Mouse (Mus musculus): ENCODE data around the gene Slc7a8. TPM values are rescaled to one million over a fixed set of nuclear protein-coding genes. Genes with fewer than 3 reads are reported as not detected.
"Not testable (repeated sequence)": the region's sequence is repeated elsewhere in the genome, so short reads cannot be mapped to it uniquely, and the experiment has no call there.

The Slc7a8 gene
- polyA plus RNA-seq, 1 experiment from 2014 or later, result 30.9 TPM

GRCm38 (mm10) chr14:54776768-54777167 is 5.0 kb downstream of the Slc7a8 start:
- Histone ChIP-seq H3K36me3 (no peaks in the 10 kb centered on the region), H3K9ac (no peak overlapping the region), H3K4me2 (replicated peaks) (no peak overlapping the region), H3K4me3 (replicated peaks) (no peak overlapping the region), H3K27me3 (replicated peaks) (no peaks in the 10 kb centered on the region), H3K27ac (no peak overlapping the region), H3K4me1 (replicated peaks) (0 out of 2 replicates have a peak, but pooled peaks cover 8% of the 10 kb centered on the region), H3K9me3 (no peaks in the 10 kb centered on the region)
- ATAC-seq, result no peak
- 68% methylated on average over 5 of the region's 5 CpGs for WGBS

DNA sequence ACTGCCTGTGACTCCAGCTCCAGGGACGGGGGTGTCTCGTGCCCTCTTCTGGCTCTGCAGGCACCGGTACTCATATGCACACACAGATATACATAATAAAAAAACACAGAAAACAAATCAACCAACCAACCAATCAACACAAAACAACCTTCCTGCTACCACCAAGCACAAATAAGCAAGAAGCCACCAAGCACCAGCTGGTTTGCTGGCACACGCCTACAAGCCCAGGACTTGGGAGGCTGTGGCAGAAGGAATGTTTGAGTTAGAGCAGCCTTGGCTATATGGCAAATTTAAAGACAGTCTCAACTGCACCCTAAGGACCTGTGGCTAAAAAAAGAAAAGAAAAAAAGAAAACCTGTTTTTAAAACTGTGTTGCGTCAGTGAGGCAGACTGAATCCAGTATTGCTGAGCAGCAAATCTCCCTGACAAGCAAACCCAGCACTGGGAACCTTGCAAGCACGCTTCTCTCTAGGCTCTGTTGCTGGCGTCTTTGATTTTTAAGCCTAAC is 6.2 kb downstream of the Slc7a8 start:
- Histone ChIP-seq H3K27ac (no peak overlapping the region), H3K36me3 (no peaks in the 10 kb centered on the region), H3K4me2 (replicated peaks) (no peak overlapping the region), H3K27me3 (replicated peaks) (no peaks in the 10 kb centered on the region), H3K9ac (no peak overlapping the region), H3K9me3 (no peaks in the 10 kb centered on the region), H3K4me3 (replicated peaks) (no peak overlapping the region), H3K4me1 (replicated peaks) (0 out of 2 replicates have a peak, but pooled peaks cover 4% of the 10 kb centered on the region)
- 90% methylated on average over 7 of the region's 7 CpGs for WGBS
- ATAC-seq, result no peak

DNA sequence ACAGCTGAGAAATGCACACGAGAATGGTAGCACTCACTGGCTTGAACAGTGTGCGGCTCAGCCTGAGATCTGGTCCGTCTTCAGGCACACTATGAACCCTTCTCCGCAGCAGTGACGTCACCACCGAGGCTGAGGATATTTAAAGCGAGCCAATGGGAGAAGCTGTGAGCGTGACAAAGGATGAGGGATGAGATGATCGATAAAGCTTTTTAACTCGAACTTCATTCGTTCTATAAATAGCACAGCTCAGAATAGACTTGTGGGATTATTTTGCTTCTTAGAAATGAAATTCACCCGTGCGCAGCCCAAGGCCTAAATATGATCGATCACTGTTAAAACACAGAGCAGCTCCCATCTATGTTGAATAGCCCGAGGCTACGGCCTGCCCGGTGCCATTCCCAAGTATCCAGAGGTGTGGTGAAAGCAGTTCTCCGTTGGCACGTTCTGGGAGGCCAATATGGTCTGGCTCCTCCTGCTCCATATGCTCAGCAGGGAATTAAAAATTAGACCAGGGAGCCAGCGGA is 9.4 kb downstream of the Slc7a8 start:
- no peaks in the 10 kb centered on the region for H3K4me1 ChIP-seq (replicated peaks)
- no peak for ATAC-seq
- H3K27me3 ChIP-seq (replicated peaks), result no peaks in the 10 kb centered on the region
- WGBS, result 74% methylated on average over 20 of the region's 20 CpGs
- H3K9ac ChIP-seq, result no peak overlapping the region
- no peak overlapping the region for H3K4me2 ChIP-seq (replicated peaks)
- H3K4me3 ChIP-seq (replicated peaks), result no peak overlapping the region
- H3K27ac ChIP-seq, result no peak overlapping the region
- no peaks in the 10 kb centered on the region for H3K9me3 ChIP-seq
- H3K36me3 ChIP-seq, result no peaks in the 10 kb centered on the region

GRCm38 (mm10) chr14:54770373-54770772 is 11.4 kb downstream of the Slc7a8 start:
- H3K27ac ChIP-seq, result no peak overlapping the region
- no peak overlapping the region for H3K9ac ChIP-seq
- no peaks in the 10 kb centered on the region for H3K36me3 ChIP-seq
- no peak for ATAC-seq
- H3K4me1 ChIP-seq (replicated peaks), result no peaks in the 10 kb centered on the region
- no peak overlapping the region for H3K4me3 ChIP-seq (replicated peaks)
- H3K9me3 ChIP-seq, result no peaks in the 10 kb centered on the region
- no peak overlapping the region for H3K4me2 ChIP-seq (replicated peaks)
- WGBS, result 91% methylated on average over 5 of the region's 5 CpGs
- H3K27me3 ChIP-seq (replicated peaks), result no peaks in the 10 kb centered on the region

GRCm38 (mm10) chr14:54769068-54769425 is 12.7 kb downstream of the Slc7a8 start:
- 90% methylated on average over 5 of the region's 5 CpGs for WGBS
- Histone ChIP-seq H3K4me1 (replicated peaks) (no peaks in the 10 kb centered on the region), H3K36me3 (no peaks in the 10 kb centered on the region), H3K9ac (no peak overlapping the region), H3K4me2 (replicated peaks) (no peak overlapping the region), H3K4me3 (replicated peaks) (no peak overlapping the region), H3K27ac (no peak overlapping the region), H3K27me3 (replicated peaks) (no peaks in the 10 kb centered on the region), H3K9me3 (no peaks in the 10 kb centered on the region)
- ATAC-seq, result no peak

DNA sequence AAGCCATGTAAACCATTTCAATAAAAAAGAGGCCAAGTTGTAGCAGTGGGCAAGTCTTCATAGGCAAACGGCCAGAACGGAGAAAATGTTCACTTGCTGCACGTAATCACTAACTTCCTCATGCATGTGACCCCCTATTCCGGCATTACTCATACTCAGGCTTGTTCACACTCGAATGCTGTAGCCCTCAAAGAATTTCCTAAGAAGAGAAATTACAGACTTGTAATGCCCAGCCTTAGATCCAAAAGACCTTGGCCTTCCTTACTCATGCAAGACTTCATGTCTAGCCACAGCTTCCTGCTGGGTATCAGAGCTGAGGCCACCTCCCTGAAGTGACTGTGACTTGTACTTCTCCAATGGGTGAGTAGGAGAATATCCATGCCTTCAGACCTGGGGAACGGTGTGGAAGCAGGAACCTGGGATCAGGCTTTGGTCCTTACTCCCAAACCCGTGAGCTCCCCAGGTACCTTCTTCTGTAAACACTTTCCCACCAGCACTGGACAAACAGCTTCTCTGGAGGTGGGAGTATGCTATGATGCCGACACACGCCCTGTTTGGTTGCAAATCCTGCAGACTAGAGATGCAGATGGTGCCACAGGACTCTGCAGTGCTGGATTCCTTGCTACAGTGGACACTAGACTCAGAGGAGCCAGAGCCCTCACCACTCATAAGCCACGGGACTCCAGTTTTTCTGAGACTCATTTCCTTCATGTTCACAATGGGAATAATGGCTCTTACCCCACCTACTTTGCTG is 13.3 kb downstream of the Slc7a8 start:
- Histone ChIP-seq H3K4me1 (replicated peaks) (no peaks in the 10 kb centered on the region), H3K36me3 (no peaks in the 10 kb centered on the region), H3K4me3 (replicated peaks) (no peak overlapping the region), H3K27me3 (replicated peaks) (no peaks in the 10 kb centered on the region), H3K9me3 (no peaks in the 10 kb centered on the region), H3K9ac (no peak overlapping the region), H3K27ac (no peak overlapping the region), H3K4me2 (replicated peaks) (no peak overlapping the region)
- 81% methylated on average over 10 of the region's 10 CpGs for WGBS
- no peak for ATAC-seq

DNA sequence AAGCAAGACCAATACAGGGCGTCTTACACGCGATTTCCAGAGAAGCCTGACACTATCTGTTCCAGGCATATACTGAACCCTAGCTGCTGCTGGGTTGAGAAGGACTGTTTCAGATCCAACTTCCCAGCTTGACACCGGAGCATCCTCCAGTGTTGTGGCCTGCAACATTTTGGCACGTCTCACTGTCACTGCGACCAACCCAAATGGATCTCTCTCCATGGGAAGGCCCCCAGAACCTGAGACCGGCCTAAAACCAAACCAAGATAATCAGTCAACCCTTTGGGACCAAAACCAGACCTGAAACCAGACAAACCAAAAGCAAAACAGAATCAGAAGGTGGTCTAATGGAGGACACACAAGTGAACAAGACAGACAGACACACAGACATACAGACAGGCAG is 14.8 kb downstream of the Slc7a8 start:
- not testable (repeated sequence) for H3K9ac ChIP-seq; H3K9me3 ChIP-seq; H3K4me1 ChIP-seq (replicated peaks); H3K27ac ChIP-seq; H3K4me3 ChIP-seq (replicated peaks); ATAC-seq; H3K27me3 ChIP-seq (replicated peaks); H3K36me3 ChIP-seq; H3K4me2 ChIP-seq (replicated peaks)
- WGBS, result 90% methylated on average over 7 of the region's 7 CpGs

DNA sequence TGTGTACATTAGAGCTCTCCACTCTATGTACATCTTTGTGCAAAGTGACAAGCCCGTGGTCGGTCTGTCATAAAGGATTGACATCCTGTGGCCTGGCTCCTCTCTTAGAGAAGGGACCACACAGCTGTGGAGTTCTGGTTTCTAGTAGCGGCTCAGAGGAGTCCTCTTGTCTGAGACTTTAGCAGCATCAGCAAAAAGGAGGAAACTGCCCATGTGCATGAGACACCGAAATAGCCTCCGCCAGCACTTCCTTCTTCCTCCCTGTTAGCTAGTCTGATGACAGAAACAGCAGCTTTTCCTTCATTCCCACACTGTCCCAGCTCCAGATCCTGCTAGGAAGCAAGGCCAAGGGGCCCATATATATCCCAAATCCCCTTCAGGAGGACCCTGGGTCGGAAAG is 25.4 kb downstream of the Slc7a8 start:
- Histone ChIP-seq H3K27me3 (replicated peaks) (no peaks in the 10 kb centered on the region), H3K27ac (peak overlapping the region; percentile 34; the same call in 1 of the 2 replicates), H3K9me3 (no peaks in the 10 kb centered on the region), H3K4me1 (replicated peaks) (peaks cover 9% of the 10 kb centered on the region), H3K36me3 (no peaks in the 10 kb centered on the region), H3K4me2 (replicated peaks) (no peak overlapping the region), H3K9ac (no peak overlapping the region), H3K4me3 (replicated peaks) (no peak overlapping the region)
- no peak for ATAC-seq
- 70% methylated on average over 6 of the region's 6 CpGs for WGBS

DNA sequence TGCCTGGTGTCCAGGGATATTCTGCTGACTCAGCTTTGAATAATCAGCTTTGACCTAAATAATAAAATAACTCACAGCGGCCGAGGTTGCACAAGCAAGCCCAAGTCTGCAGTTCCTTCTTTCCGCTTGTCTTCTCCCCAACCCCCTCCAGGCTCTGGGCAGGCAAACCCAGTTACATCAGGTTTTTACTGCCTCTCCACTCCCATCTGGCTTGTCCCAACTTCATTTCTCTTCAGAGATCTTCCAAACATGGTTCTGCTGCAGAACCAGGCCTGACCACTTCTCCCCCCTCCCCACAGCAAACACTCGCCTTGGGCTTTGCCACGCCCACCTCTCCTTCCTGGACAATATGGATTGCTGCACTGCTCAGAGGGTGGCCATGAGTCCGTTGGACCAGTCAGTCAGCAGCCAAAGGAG is 27.1 kb downstream of the Slc7a8 start:
- Histone ChIP-seq H3K36me3 (no peaks in the 10 kb centered on the region), H3K9ac (no peak overlapping the region), H3K27me3 (replicated peaks) (no peaks in the 10 kb centered on the region), H3K4me3 (replicated peaks) (no peak overlapping the region), H3K9me3 (no peaks in the 10 kb centered on the region), H3K4me1 (replicated peaks) (peaks cover 9% of the 10 kb centered on the region), H3K27ac (peak overlapping the region; percentile 78), H3K4me2 (replicated peaks) (peak overlapping the region; percentile 18; the same call in 1 of the 2 replicates)
- 12% methylated on average over 6 of the region's 6 CpGs for WGBS
- ATAC-seq, result peak; percentile 88

- Histone ChIP-seq H3K27me3 (replicated peaks) (no peaks in the 10 kb centered on the region), H3K4me1 (replicated peaks) (peaks cover 9% of the 10 kb centered on the region), H3K9me3 (no peaks in the 10 kb centered on the region), H3K9ac (no peak overlapping the region), H3K27ac (peak overlapping the region; percentile 20; the same call in 1 of the 2 replicates), H3K4me3 (replicated peaks) (no peak overlapping the region), H3K36me3 (no peaks in the 10 kb centered on the region), H3K4me2 (replicated peaks) (peak overlapping the region; percentile 17; the same call in 1 of the 2 replicates)
- WGBS, result 68% methylated on average over 14 of the region's 14 CpGs
- no peak for ATAC-seq
Measured at GRCm38 (mm10) chr14:54753986-54754601, 27.7 kb downstream of the Slc7a8 start.

GRCm38 (mm10) chr14:54752938-54753337 is 28.8 kb downstream of the Slc7a8 start:
- Histone ChIP-seq H3K9ac (no peak overlapping the region), H3K4me3 (replicated peaks) (no peak overlapping the region), H3K4me2 (replicated peaks) (no peak overlapping the region), H3K36me3 (no peaks in the 10 kb centered on the region), H3K27ac (no peak overlapping the region), H3K27me3 (replicated peaks) (no peaks in the 10 kb centered on the region), H3K9me3 (no peaks in the 10 kb centered on the region), H3K4me1 (replicated peaks) (peaks cover 13% of the 10 kb centered on the region)
- no peak for ATAC-seq
- 80% methylated on average over 6 of the region's 6 CpGs for WGBS

DNA sequence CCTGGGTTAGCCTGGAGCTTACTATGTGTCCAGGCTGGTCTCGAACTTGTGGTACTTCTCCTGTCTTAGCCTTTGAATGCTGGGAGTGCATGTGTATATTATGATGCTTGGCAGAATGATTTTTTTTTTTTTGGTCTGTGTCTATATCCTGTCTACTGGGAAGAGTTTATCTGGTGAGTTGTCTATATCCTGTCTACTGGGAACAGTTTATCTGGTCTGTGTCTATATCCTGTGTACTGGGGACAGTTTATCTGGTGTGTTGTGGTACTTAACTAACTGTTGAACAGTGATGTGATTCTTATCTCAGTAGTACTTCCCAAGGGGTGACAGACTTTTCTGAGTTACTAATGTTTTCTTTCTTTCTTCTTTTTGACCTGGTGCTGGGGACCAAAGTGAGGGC is 30.0 kb downstream of the Slc7a8 start:
- Histone ChIP-seq H3K4me1 (replicated peaks) (peaks cover 14% of the 10 kb centered on the region), H3K27ac (no peak overlapping the region), H3K9me3 (no peaks in the 10 kb centered on the region), H3K9ac (no peak overlapping the region), H3K27me3 (replicated peaks) (no peaks in the 10 kb centered on the region), H3K4me2 (replicated peaks) (no peak overlapping the region), H3K36me3 (no peaks in the 10 kb centered on the region), H3K4me3 (replicated peaks) (no peak overlapping the region)
- ATAC-seq, result no peak
- WGBS, result 85% methylated on average over 1 of the region's 1 CpGs

Measured in intestine, embryonic 15.5 days (tissue).